Mouse (Mus musculus): Measurements from ENCODE around the gene Rgs17.
"Not testable (repeated sequence)": the region's sequence is repeated elsewhere in the genome, so short reads cannot be mapped to it uniquely, and the experiment has no call there.

Rgs17 gene

GRCm38 (mm10) chr10:5922294-5922828, at the start of gene Rgs17:
Gene Rgs17, minus strand, starts transcription at chr10:5922400.
- no peak for DNase-seq (ENCODE audit: low read depth in 1 of 2, low spot score in 2 of 2)

GRCm38 (mm10) chr10:5967655-5968054, 45.5 kb upstream of the Rgs17 start:
- no peak for DNase-seq (ENCODE audit: low read depth in 1 of 2, low spot score in 2 of 2)

GRCm38 (mm10) chr10:5953787-5954186, 31.6 kb upstream of the Rgs17 start:
- not testable (repeated sequence) for DNase-seq (ENCODE audit: low read depth in 1 of 2, low spot score in 2 of 2)

DNA sequence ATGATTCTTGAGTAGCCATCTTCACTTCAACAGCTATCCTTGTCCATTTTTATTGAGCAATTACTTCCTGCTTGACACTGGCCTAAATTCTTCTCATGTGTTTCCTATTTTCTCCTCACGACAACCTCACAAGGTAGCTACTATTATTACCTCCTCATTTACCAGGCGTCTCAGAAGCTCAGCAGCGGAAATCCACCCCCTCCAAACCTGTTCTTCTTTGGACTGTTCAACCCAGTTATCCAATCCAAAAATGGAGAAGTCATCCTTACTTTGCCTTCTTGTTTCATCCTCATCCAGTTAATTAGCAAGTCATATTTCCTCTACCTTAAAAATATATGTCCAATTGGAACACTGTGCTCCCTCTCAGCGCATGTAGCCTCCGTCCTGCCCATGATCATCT, 2.1 kb upstream of the Rgs17 start:
- no peak for DNase-seq (ENCODE audit: low read depth in 1 of 2, low spot score in 2 of 2)

GRCm38 (mm10) chr10:5923096-5923495, 896 bp upstream of the Rgs17 start:
- no peak for DNase-seq (ENCODE audit: low read depth in 1 of 2, low spot score in 2 of 2)

- no peak for DNase-seq (ENCODE audit: low read depth in 1 of 2, low spot score in 2 of 2)
These were observed 429 bp downstream of the Rgs17 start for GRCm38 (mm10) chr10:5921771-5922170.

DNA sequence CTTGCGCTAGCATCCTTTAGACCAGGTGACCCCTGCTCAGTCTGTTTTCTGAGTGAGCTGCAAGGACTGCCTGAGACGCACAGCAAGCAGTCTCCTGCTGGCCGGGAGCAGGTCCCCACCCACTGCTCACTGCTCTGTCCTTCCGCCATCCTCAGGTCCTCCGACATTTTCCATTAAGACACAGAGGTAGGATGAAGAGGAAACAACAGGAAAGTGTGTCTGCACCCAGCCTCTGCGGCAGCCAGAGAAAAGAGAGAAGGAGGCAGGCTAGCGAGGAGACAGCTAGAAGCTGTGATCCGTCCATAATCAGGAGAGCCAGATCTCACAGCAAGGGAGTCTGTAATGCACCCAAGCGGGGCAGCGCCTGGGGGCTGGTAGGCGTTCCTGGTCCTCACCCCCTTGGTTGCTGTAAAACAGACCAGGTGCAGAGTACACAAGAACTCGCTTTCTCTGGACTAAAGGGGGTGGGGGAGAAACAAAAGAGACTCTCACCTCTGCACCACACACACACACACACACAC, 1.1 kb downstream of the Rgs17 start:
- DNase-seq (ENCODE audit: low read depth in 1 of 2, low spot score in 2 of 2): no peak

GRCm38 (mm10) chr10:5904399-5904798, 17.8 kb downstream of the Rgs17 start:
- no peak for DNase-seq (ENCODE audit: low read depth in 1 of 2, low spot score in 2 of 2)

- no peak for DNase-seq (ENCODE audit: low read depth in 1 of 2, low spot score in 2 of 2)
These were observed 20.4 kb downstream of the Rgs17 start for GRCm38 (mm10) chr10:5901777-5902176.

DNA sequence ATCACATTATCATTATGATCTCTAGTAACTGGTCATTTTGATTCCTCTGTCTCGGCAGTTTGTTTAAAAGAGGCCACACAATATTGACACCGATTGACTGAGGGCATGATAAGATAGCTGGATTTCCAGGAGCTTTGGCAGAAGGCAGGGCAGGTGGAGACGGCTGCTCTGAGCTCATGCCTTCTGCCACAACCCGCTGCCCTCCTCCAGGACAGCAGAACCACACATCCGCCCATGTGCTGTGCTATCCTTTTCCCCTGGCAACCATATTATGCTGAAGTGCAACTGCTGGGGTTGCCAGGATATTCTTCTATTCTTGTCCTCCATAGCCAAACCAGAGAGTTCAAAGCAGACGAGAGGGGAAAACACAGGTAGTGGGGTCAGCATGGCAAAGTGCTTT, 21.5 kb downstream of the Rgs17 start:
- no peak for DNase-seq (ENCODE audit: low read depth in 1 of 2, low spot score in 2 of 2)

- DNase-seq (ENCODE audit: low read depth in 1 of 2, low spot score in 2 of 2): no peak
These were observed 45.1 kb downstream of the Rgs17 start for GRCm38 (mm10) chr10:5877106-5877505.

- no peak for DNase-seq (ENCODE audit: low read depth in 1 of 2, low spot score in 2 of 2)
These were observed 51.1 kb downstream of the Rgs17 start for GRCm38 (mm10) chr10:5871081-5871480.

- no peak for DNase-seq (ENCODE audit: low read depth in 1 of 2, low spot score in 2 of 2)
These were observed 54.1 kb downstream of the Rgs17 start for GRCm38 (mm10) chr10:5867981-5868552.

DNA sequence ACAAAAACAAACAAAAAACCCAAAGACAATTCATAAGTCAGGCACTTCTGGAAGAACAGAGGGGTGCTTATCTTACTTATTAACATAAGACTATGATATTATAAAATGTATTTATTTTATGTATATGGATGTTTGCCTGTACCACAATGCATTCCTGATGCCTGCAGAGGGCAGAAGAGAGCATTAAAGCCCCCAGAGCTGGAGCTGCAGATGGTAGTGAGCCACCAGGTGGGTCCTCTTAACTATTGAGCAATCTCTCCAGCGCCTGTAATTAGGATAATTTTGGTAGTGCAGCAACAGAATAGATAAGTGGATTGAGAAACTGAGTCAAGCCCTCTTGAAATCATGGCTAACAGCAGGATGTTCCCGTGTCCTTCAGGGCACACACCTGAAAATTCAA, 56.2 kb downstream of the Rgs17 start:
- no peak for DNase-seq (ENCODE audit: low read depth in 1 of 2, low spot score in 2 of 2)

DNA sequence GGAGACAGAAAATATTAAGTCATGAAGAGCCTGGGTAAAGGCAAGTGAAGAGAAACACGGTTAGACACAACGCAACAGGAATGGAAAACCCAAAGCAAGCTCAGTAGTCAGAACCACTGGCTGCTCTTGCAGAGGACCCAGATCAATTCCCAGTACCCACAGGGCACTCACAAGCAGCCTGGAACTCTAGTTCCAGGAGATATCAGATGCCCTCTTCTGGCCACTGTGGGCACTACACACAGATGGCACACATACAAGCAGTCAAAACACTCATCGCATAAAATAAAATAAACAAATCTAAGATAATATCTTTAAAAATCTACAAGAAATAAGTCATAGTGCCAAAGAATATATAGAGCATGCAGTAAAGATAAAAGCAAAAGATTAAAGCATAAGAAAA, 59.5 kb downstream of the Rgs17 start:
- DNase-seq (ENCODE audit: low read depth in 1 of 2, low spot score in 2 of 2): no peak

DNA sequence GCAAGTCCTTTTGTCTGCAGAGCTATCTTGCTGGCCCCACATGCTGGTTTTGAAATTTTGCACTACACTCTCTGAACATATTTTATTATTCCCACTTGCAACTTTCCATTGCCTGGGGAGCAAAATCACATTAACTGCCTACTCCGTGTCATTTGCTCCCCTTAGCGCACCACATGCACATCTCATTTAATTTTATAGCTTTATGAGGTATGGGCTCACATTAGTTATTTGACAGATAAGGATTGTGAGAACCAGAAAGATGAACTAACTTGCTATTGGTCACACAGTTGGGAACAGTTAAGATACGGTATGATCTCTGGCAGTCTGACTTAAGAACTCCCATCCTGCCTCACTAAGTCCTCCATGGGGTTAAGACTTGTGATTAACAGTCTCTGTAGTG, 61.4 kb downstream of the Rgs17 start:
- DNase-seq (ENCODE audit: low read depth in 1 of 2, low spot score in 2 of 2): no peak

- DNase-seq (ENCODE audit: low read depth in 1 of 2, low spot score in 2 of 2): no peak
These were observed 62.5 kb downstream of the Rgs17 start for GRCm38 (mm10) chr10:5859729-5860128.

GRCm38 (mm10) chr10:5857996-5858549, 64.1 kb downstream of the Rgs17 start:
- no peak for DNase-seq (ENCODE audit: low read depth in 1 of 2, low spot score in 2 of 2)

DNA sequence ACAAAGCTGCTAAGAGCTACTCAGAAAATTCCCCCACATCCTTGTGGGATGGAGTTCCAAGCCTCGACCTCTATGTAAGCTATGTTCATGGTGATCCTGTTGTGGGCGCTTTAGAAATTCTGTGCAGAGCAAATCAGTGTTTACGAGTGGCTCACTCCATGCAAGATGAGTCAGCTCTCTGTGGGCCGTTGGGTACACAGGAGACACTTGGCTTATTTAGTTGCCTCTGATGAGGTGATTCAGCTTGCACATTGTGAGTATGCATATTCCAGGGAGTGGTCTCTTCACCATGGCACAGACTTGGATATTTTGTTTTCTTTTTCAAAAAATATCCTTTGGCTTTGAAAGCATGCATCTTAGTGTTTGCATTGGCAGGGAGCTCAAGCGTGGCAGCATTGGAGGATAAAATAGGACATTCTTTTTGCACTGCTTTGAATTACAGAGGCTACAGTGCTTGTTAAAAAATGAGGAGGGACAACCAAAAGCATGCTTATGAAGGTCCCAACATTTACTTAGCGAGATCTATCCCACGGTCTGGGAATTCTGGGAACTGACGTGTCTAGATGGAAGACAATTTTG, 68.8 kb downstream of the Rgs17 start:
- DNase-seq (ENCODE audit: low read depth in 1 of 2, low spot score in 2 of 2): no peak

DNA sequence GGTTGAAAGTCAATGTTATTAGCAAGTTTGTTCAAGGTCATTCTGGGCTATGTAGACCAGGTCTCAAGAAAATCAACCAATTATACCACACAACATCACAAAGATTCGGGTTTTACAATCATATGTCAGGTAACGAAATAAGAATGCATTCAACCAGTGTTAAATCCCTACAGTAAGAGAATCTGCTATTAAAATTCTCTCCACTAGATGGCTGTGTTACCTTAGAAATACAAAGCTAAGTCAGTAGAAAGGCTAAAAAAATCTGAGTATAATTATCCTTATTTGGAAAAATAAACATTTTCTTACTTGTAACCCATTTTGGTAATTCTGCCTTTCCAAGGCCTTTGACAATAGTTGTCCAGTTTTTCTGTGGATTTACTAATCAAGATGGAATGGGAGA, 75.3 kb downstream of the Rgs17 start:
- no peak for DNase-seq (ENCODE audit: low read depth in 1 of 2, low spot score in 2 of 2)

- DNase-seq (ENCODE audit: low read depth in 1 of 2, low spot score in 2 of 2): no peak
These were observed 80.8 kb downstream of the Rgs17 start for GRCm38 (mm10) chr10:5841369-5841768.

- DNase-seq (ENCODE audit: low read depth in 1 of 2, low spot score in 2 of 2): no peak
These were observed 95.7 kb downstream of the Rgs17 start for GRCm38 (mm10) chr10:5826336-5827025.
